Mouse (Mus musculus) embryonic fibroblast, embryonic 13.5 days (primary cell): Measurements from ENCODE around the gene Esp8.

ENCODE experiments used
- CTCF ChIP-seq: IDR thresholded peaks from 2 replicates; pipeline ENCODE4 v1.5.1; 2011; ENCODE audit warnings: mild to moderate bottlenecking, control low read depth, low read length, moderate library complexity, borderline replicate concordance; ENCODE audit not compliant: insufficient read depth
- POLR2A ChIP-seq: IDR thresholded peaks from 2 replicates; pipeline ENCODE4 v1.6.1; 2011; ENCODE audit warnings: low read depth, mild to moderate bottlenecking, control low read depth, low read length, moderate library complexity

GRCm38 (mm10) chr17:40561207-40561606, 41.4 kb downstream of the Esp8 start, which contains the start of gene Esp6:
- TF ChIP-seq CTCF, result no peak
- no peak for TF ChIP-seq POLR2A
